ENCODE assay signal across 22 mouse cellular contexts in genomic region chr17:63087265-63087664, GRCm38 (mm10).
"Had no signal": no experiment of that assay in that cellular context is flagged by ENCODE, and none has a peak within 500 bp of the region (broad histone marks: within the 10 kb centered on the region; RNA-seq: fewer than 3 reads in every experiment).

No protein-coding gene starts in this region.

- H3K4me2 ChIP-seq: liver, embryonic 12.5 days; lung, embryonic 15.5 days; midbrain, embryonic 12.5 days; neural tube, embryonic 13.5 days; neural tube, embryonic 15.5 days; stomach, embryonic 15.5 days had no signal

- H3K36me3 ChIP-seq: liver, embryonic 12.5 days; lung, embryonic 15.5 days; midbrain, embryonic 10.5 days; midbrain, embryonic 12.5 days; neural tube, embryonic 13.5 days; neural tube, embryonic 15.5 days; stomach, embryonic 15.5 days had no signal

- H3K27ac ChIP-seq: liver, embryonic 12.5 days; liver, embryonic 14.5 days; lung, embryonic 15.5 days; midbrain, embryonic 10.5 days; midbrain, embryonic 12.5 days; neural tube, embryonic 13.5 days; neural tube, embryonic 15.5 days; stomach, embryonic 15.5 days; stomach, postnatal 0 days had no signal

- H3K4me3 ChIP-seq: liver, embryonic 12.5 days; lung, embryonic 15.5 days; midbrain, embryonic 10.5 days; midbrain, embryonic 12.5 days; myocyte; neural tube, embryonic 13.5 days; neural tube, embryonic 15.5 days; stomach, embryonic 15.5 days had no signal

- H3K9ac ChIP-seq: liver, embryonic 12.5 days; liver, embryonic 14.5 days; lung, embryonic 15.5 days; midbrain, embryonic 12.5 days; neural tube, embryonic 13.5 days; neural tube, embryonic 15.5 days; stomach, embryonic 15.5 days had no signal

- H3K4me1 ChIP-seq: liver, embryonic 12.5 days; lung, embryonic 15.5 days; midbrain, embryonic 10.5 days; midbrain, embryonic 12.5 days; neural tube, embryonic 13.5 days; neural tube, embryonic 15.5 days; stomach, embryonic 15.5 days had no signal

- H3K27me3 ChIP-seq: liver, embryonic 12.5 days; lung, embryonic 15.5 days; neural tube, embryonic 13.5 days; neural tube, embryonic 15.5 days; stomach, embryonic 15.5 days had no signal

- DNase-seq: lung, adult 18-20 months; lung, postnatal 14 days; lung, postnatal 4 days; midbrain, embryonic 14.5 days; retina, postnatal 1 day; right cerebral cortex, adult 18-20 months; right cerebral cortex, postnatal 14 days; thymus, adult 2 months; thymus, postnatal 25 days; thymus, postnatal 4 days had no signal

- ATAC-seq: liver, embryonic 12.5 days; lung, postnatal 0 days; midbrain, embryonic 16.5 days had no signal

- H3K9me3 ChIP-seq: liver, embryonic 12.5 days; lung, embryonic 15.5 days; midbrain, embryonic 10.5 days; midbrain, embryonic 12.5 days; stomach, embryonic 15.5 days had no signal
